Mouse (Mus musculus) small intestine, adult 2 months (tissue): ENCODE measurements around the gene Lgals1.

ENCODE experiments used
- CTCF ChIP-seq: fragments of 200-500 bp; IDR thresholded peaks from 2 replicates; pipeline ENCODE4 v1.5.1; 2012; ENCODE audit warnings: low read depth, mild to moderate bottlenecking, control low read depth, inconsistent platforms, low read length, moderate library complexity, mixed read lengths; ENCODE audit not compliant: insufficient replicate concordance, insufficient read length; ENCODE audit errors: extremely low read depth
- POLR2A ChIP-seq: fragments of 200-500 bp; IDR thresholded peaks from 2 replicates; pipeline ENCODE4 v1.6.1; 2012; ENCODE audit warnings: low read depth, mild to moderate bottlenecking, control low read depth, inconsistent platforms, low read length, moderate library complexity

- TF ChIP-seq POLR2A, result no peak
- no peak for TF ChIP-seq CTCF
Observed at GRCm38 (mm10) chr15:78923585-78923984, 2.9 kb upstream of the Lgals1 start.
